Mouse (Mus musculus): ENCODE measurements at regions not wholly inside any gene's neighbourhood (a gene's known extent, or its start where the extent isn't known, plus 50 kb on each side); places are given as distances from the start of the nearest gene placed in this dataset.

DNA sequence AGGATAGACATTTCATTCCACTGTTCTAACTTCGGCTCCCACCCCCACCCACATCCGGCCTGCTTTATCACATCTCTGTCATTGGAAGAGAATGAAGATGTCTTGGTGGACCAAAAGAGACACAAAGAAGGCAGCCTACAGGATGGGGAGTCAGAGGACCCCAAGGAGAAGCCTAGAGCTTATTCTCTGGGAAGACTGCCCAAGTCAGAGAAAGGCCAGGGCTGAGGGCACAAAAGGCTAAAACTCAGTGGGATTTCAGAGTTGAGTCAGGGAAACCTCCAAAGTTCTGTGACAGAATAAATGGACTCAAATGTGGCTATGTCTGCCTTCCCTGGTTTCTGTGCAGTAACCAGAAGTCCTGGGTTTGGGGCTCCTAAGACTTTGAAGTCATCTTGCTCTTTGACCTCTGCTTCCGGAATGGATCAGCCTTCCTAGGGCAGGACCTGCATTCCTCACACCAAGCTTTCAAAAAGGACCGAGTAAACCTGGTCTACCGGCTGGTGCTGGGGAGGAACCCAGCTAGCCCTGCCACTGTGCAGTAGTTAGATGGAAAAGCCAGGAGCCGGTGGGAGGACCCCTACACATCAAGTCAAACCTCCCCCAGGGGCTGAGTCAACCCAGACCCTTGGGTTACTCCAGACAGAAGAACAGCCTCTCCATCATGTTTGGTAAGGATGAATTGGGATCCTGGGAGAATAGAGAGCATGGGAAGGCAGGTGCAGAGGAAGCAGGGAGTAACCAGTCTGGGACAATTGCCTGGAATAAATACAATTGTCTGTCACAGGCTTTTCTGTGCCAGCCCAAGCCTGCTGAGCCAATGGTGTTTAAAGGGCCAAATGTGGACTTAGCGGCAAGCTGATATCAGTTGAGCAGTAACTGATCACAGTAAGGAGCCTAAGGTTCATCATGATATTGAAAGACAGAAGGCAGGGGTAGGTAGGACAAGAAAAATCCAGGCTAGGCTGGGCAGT is 80.7 kb upstream of the Barx2 start:
- 64% methylated on average over 7 of the region's 7 CpGs for WGBS
- no peak overlapping the region for H3K27ac ChIP-seq
- H3K9me3 ChIP-seq = no peaks in the 10 kb centered on the region
- H3K27me3 ChIP-seq = no peaks in the 10 kb centered on the region
- no peaks in the 10 kb centered on the region for H3K36me3 ChIP-seq
- no peak for ATAC-seq (ENCODE audit: borderline replicate concordance, extremely low read depth, low FRiP score, low TSS enrichment)
- no peak overlapping the region for H3K4me2 ChIP-seq
- no peak overlapping the region for H3K9ac ChIP-seq
- H3K4me1 ChIP-seq = peaks cover 21% of the 10 kb centered on the region
- no peak overlapping the region for H3K4me3 ChIP-seq

DNA sequence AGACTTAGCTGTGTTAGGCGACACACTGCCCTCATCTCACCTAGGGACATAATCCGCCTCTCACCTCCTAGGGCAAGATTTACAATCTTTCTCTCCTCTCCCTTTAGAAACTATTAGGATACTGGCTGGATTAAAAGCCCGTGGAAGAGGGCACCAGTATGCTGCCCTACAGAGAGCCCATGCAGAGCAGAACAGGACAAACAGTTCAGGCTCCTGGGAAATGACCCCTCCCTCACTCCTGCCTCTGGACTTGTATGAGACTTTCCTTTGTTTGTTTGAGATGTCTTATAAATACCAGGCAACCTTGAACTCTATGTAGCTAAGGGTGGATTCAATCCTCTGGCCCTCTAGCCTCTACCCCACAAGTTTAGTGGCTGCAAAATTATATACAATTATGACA is 81.8 kb upstream of the Barx2 start:
- Histone ChIP-seq H3K27ac (no peak overlapping the region), H3K36me3 (no peaks in the 10 kb centered on the region), H3K4me3 (no peak overlapping the region), H3K4me1 (peaks cover 21% of the 10 kb centered on the region), H3K4me2 (no peak overlapping the region), H3K9me3 (no peaks in the 10 kb centered on the region), H3K27me3 (no peaks in the 10 kb centered on the region), H3K9ac (no peak overlapping the region)
- ATAC-seq (ENCODE audit: borderline replicate concordance, extremely low read depth, low FRiP score, low TSS enrichment) = no peak
- 69% methylated on average over 3 of the region's 3 CpGs for WGBS

DNA sequence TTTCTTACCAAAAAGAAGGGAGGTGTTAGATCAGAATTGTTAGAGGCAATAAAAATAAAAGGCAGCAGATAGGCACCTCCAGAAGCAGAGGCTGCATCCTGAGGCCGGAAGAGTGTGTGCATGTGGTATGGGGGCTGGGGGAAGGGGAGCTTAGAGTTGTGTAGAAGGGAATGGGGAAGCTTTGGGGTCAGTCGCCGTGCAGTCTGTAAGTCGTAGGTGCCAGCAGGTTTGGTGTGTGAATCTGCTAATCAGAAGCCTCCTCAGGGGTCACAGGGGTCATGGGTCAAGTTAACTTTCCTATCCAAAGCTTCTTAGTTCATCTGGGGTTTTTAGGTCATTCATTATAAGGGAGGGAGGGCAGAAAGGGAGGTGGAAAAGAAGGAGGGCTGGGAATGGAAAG is 82.4 kb upstream of the Barx2 start:
- Histone ChIP-seq H3K4me2 (no peak overlapping the region), H3K27me3 (no peaks in the 10 kb centered on the region), H3K4me1 (peaks cover 21% of the 10 kb centered on the region), H3K9me3 (no peaks in the 10 kb centered on the region), H3K4me3 (no peak overlapping the region), H3K36me3 (no peaks in the 10 kb centered on the region), H3K27ac (0 out of 2 replicates have a peak overlapping the region, but pooled peaks have one; percentile 20), H3K9ac (no peak overlapping the region)
- no peak for ATAC-seq (ENCODE audit: borderline replicate concordance, extremely low read depth, low FRiP score, low TSS enrichment)
- 58% methylated on average over 4 of the region's 4 CpGs for WGBS

DNA sequence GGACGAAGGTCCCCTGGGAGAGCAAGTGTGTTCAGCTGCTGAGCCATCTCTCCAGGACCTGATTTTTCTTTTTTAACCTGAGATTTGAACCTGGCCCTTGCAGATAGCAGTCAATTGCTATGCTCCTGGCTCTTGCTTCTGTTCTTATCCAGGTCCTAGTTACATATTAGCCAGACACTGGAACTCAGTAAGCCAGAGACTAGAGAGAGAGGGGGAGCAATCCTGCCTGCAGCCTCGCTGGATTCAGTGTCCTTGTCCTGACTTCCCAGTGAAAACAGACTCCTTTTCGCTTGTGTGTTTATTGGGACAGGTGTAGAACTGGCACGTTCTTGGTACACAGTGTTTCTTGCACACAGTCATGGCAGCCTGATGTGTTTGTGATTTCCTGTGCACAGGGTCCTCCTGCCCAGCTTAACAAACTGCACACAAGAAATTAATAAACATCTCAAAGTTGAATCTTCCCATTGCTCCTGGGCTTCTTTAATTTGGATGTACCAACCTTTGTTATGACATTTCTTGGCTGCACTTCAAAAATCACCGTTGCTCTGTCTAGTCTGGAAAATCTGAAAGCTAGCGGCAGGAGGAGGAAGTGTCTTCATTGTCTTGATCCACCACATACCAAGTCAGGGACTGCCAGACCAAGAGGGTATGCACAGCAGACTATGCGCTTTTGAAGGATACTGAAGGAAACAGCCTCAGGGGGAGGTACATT is 83.4 kb upstream of the Barx2 start:
- Histone ChIP-seq H3K36me3 (no peaks in the 10 kb centered on the region), H3K9me3 (no peaks in the 10 kb centered on the region), H3K4me3 (no peak overlapping the region), H3K9ac (no peak overlapping the region), H3K4me1 (peaks cover 21% of the 10 kb centered on the region), H3K27me3 (no peaks in the 10 kb centered on the region), H3K27ac (peak overlapping the region; percentile 79; the same call in 1 of the 2 replicates), H3K4me2 (no peak overlapping the region)
- 34% methylated on average over 7 of the region's 7 CpGs for WGBS
- ATAC-seq (ENCODE audit: borderline replicate concordance, extremely low read depth, low FRiP score, low TSS enrichment) = no peak

DNA sequence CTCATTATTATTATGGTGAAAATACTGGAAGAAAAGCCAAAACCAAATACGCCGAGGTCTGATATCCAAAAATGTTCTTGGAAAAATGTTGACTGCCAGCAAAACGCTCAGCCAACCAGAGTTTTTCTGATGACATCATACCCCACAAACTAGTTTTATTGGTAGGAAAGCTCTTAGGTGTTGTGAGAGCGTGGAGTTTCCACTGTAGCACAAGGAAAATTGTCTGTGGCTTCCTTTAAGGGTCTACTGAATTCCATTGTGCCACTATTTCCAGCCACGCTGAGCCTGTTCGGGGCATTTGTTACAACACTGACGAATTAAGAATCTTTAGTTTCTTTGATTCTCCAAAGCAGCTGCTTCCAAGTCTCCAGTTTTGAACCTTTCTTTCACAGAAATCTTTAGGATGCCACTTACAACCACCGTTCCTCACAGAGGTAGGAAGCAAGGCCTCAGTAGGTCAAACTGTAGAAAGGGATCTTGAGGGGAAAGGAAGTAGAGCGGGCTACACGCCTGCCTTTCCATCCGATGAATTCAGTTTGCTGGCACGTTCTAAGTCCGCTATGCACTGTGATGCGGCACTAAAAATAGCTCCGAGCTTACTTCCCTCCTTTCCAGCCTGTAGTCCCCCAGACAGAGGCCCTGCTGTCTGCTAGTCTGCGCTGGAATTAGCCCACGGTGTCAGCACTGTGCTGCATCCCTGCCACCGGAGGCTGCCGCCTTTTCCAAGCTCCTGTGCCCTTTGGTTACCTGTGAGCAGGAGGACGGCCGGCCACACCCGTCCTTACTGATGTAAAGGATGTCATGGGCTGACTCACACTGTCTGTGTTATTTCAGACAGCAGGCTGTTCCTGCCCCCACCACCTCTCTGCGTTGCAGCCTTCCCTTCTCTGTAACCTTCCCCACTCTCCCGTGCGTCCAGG is 84.2 kb upstream of the Barx2 start:
- H3K9me3 ChIP-seq = no peaks in the 10 kb centered on the region
- no peak overlapping the region for H3K9ac ChIP-seq
- 28% methylated on average over 25 of the region's 25 CpGs for WGBS
- ATAC-seq (ENCODE audit: borderline replicate concordance, extremely low read depth, low FRiP score, low TSS enrichment) = peak; percentile 80; the same call in 1 of the 2 replicates
- H3K4me2 ChIP-seq = peak overlapping the region; percentile 36
- H3K36me3 ChIP-seq = no peaks in the 10 kb centered on the region
- H3K4me3 ChIP-seq = no peak overlapping the region
- H3K27me3 ChIP-seq = no peaks in the 10 kb centered on the region
- H3K4me1 ChIP-seq = peaks cover 21% of the 10 kb centered on the region
- H3K27ac ChIP-seq = peak overlapping the region; percentile 79

DNA sequence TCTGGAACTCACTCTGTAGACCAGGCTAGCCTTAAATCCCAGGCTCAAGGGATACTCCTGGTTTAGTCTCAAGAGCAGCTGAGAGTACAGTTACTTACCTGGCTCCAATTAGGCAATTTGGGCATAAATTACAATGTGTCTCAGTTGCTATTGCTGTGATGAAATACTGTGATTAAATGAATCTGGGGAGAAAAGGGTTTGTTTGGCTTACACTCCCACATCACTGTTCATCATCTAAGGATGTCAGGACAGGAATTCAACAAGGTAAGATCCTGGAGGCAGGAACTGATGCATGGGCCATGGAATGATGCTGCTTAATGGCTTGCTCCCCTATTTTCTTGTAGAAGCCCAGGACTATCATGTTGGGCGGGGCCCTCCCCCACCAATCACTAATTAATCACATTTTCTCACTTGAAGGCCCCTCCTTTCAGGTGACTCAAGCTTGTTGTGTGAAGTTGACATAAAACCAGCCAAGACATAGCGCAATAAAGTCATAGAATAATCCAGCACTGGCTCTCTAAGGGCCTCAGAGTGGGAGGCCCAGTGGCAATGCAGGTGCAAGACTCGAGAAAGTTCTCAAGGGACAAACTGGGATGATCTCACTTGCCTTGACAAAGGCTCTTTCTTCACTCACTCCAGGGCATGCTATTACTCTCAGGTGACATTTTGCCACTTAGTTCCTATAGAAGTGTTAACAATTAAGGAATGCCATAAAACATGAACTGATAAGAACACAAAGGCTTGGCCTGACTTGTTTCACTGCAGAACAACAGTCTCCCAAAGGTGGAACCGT is 85.4 kb upstream of the Barx2 start:
- no peak for ATAC-seq (ENCODE audit: borderline replicate concordance, extremely low read depth, low FRiP score, low TSS enrichment)
- H3K27ac ChIP-seq = no peak overlapping the region
- H3K4me2 ChIP-seq = no peak overlapping the region
- H3K27me3 ChIP-seq = no peaks in the 10 kb centered on the region
- no peaks in the 10 kb centered on the region for H3K36me3 ChIP-seq
- WGBS = 68% methylated on average over 4 of the region's 4 CpGs
- H3K4me1 ChIP-seq = peaks cover 21% of the 10 kb centered on the region
- H3K4me3 ChIP-seq = no peak overlapping the region
- no peaks in the 10 kb centered on the region for H3K9me3 ChIP-seq
- no peak overlapping the region for H3K9ac ChIP-seq

DNA sequence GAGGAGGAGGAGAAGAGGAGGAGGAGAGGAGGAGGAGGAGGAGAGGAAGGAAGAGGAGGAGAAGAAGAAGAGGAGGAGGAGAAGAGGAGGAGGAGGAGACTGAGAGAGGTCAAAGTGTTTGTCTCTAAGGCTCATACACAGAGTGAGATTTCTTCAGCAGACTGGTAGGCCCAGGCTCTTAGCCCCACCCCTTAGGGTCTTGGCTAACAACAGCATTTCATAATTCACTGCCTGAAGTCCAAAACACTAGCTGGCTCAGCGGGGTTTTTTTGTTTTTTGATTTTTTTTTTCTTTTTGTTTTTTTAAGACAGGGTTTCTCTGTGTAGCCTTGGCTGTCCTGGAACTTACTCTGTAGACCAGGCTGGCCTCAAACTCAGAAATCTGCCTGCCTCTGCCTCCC is 86.5 kb upstream of the Barx2 start:
- Histone ChIP-seq H3K27me3 (no peaks in the 10 kb centered on the region), H3K4me2 (no peak overlapping the region), H3K4me3 (no peak overlapping the region), H3K9me3 (no peaks in the 10 kb centered on the region), H3K9ac (no peak overlapping the region), H3K27ac (no peak overlapping the region), H3K36me3 (no peaks in the 10 kb centered on the region), H3K4me1 (peaks cover 21% of the 10 kb centered on the region)
- 53% methylated on average over 1 of the region's 1 CpGs for WGBS
- ATAC-seq (ENCODE audit: borderline replicate concordance, extremely low read depth, low FRiP score, low TSS enrichment) = no peak

DNA sequence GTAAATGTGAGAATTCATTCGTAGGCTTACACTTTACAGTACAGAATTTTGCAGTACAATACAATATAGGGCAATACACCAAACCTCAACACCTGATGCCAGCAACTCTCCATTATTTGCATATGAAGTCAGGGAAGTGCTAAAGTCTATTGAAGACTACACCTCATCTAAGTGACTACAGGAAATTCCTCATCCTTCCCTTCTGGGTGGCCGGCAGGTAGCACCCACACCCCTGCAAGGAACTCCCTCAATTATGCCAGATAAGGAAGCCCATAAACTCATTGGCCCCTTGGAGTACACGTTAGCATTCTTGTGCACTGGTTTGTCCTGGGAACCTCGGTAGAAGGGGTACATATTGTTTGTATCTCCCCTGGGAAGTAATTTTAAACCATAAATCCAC is 89.7 kb upstream of the Barx2 start:
- Histone ChIP-seq H3K4me2 (no peak overlapping the region), H3K9ac (no peak overlapping the region), H3K9me3 (no peaks in the 10 kb centered on the region), H3K27me3 (no peaks in the 10 kb centered on the region), H3K4me3 (no peak overlapping the region), H3K27ac (no peak overlapping the region), H3K4me1 (peaks cover 2% of the 10 kb centered on the region), H3K36me3 (no peaks in the 10 kb centered on the region)
- WGBS = 55% methylated on average over 4 of the region's 4 CpGs
- no peak for ATAC-seq (ENCODE audit: borderline replicate concordance, extremely low read depth, low FRiP score, low TSS enrichment)

DNA sequence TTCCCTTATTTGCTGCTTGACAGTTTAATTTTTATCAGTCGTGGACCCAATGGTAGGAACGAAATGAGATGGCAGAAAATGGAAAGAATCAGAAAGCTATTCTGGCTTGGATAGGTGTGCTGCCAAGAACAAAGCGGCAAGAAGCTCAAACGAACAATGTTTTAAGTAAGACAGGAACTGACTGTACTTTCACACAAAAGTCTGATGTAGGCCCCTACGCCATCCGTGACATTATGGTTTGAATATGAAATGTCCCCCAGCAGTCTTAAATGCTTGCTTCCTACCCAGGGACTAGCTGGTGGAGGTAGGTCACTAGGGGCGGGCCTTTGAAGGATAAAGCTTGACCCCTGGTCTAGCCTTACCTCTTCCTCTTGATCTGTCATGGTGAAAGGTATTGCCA is 90.5 kb upstream of the Barx2 start:
- Histone ChIP-seq H3K27ac (no peak overlapping the region), H3K27me3 (no peaks in the 10 kb centered on the region), H3K9ac (no peak overlapping the region), H3K36me3 (no peaks in the 10 kb centered on the region), H3K4me3 (no peak overlapping the region), H3K4me2 (no peak overlapping the region), H3K9me3 (no peaks in the 10 kb centered on the region), H3K4me1 (no peaks in the 10 kb centered on the region)
- WGBS = 89% methylated on average over 7 of the region's 7 CpGs
- ATAC-seq (ENCODE audit: borderline replicate concordance, extremely low read depth, low FRiP score, low TSS enrichment) = no peak

DNA sequence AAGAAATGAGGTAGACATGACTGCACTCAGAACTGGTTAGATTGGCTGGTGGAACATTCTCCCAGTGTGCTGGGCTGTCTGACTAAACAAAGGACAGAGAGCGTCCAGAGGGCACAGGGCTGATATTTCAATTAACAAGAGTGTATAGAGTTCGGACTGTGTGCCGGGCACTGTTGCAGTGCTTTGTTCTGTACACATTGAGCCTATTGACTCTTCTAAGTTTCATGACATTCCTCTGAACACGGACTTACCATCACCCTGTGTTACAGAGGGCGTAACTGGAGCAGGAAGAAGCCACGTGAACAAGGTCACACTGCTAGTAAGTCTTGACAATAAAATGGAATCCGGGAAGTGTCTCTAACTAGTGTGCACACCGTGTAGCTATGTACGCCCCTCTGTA is 92.1 kb upstream of the Barx2 start:
- ATAC-seq (ENCODE audit: borderline replicate concordance, extremely low read depth, low FRiP score, low TSS enrichment) = no peak
- Histone ChIP-seq H3K4me2 (no peak overlapping the region), H3K9me3 (no peaks in the 10 kb centered on the region), H3K36me3 (no peaks in the 10 kb centered on the region), H3K27me3 (no peaks in the 10 kb centered on the region), H3K9ac (no peak overlapping the region), H3K27ac (no peak overlapping the region), H3K4me1 (no peaks in the 10 kb centered on the region), H3K4me3 (no peak overlapping the region)
- 61% methylated on average over 9 of the region's 9 CpGs for WGBS

DNA sequence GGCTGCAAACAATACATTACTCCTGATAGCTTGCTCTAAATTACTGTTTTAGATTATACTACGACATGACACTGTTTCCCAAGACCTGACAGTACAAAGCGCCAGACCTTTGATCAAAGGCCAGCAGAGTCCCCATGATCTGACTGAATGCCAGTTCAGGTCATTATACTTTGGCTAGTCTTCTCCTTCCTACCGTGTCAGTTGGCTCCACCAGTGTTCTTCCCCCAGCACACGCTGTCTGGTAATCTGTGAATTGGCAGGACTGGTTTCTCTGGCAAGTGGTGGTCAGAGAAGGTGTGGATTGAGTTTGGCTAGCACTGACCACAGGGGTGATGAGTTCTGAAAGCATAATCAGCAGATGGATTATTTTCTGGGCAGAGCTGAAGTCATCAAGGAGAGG is 93.1 kb upstream of the Barx2 start:
- 55% methylated on average over 4 of the region's 4 CpGs for WGBS
- Histone ChIP-seq H3K4me2 (no peak overlapping the region), H3K9me3 (no peaks in the 10 kb centered on the region), H3K36me3 (no peaks in the 10 kb centered on the region), H3K4me3 (no peak overlapping the region), H3K4me1 (peaks cover 9% of the 10 kb centered on the region; the same call in 1 of the 2 replicates), H3K27me3 (no peaks in the 10 kb centered on the region), H3K27ac (no peak overlapping the region), H3K9ac (no peak overlapping the region)
- no peak for ATAC-seq (ENCODE audit: borderline replicate concordance, extremely low read depth, low FRiP score, low TSS enrichment)

All from lung, embryonic 15.5 days (tissue).